Mouse (Mus musculus) WW6 (cell line): ENCODE results near the gene Pon2.
"Not testable (repeated sequence)": the region's sequence is repeated elsewhere in the genome, so short reads cannot be mapped to it uniquely, and the experiment has no call there.

Experiments used
- DNase-seq: peaks from one replicate; pipeline ENCODE4 v3.0.0-alpha.2; 2013; ENCODE audit warnings: low read depth, low spot score

The Pon2 gene

GRCm38 (mm10) chr6:5298092-5298554, at the start of gene Pon2:
Gene Pon2, minus strand, starts transcription at chr6:5298455.
- peak; percentile 42 for DNase-seq

GRCm38 (mm10) chr6:5344255-5344654, 46.0 kb upstream of the Pon2 start:
- no peak for DNase-seq

- not testable (repeated sequence) for DNase-seq
Observed at GRCm38 (mm10) chr6:5339283-5339682, 41.0 kb upstream of the Pon2 start.

GRCm38 (mm10) chr6:5338781-5339180, 40.5 kb upstream of the Pon2 start:
- not testable (repeated sequence) for DNase-seq

- not testable (repeated sequence) for DNase-seq
Observed at GRCm38 (mm10) chr6:5336016-5336415, 37.8 kb upstream of the Pon2 start.

- DNase-seq, result no peak
Observed at GRCm38 (mm10) chr6:5334021-5334420, 35.8 kb upstream of the Pon2 start.

GRCm38 (mm10) chr6:5332560-5333150, 34.4 kb upstream of the Pon2 start:
- no peak for DNase-seq

- DNase-seq, result peak; percentile 5
Observed at GRCm38 (mm10) chr6:5325122-5325521, 26.9 kb upstream of the Pon2 start.

GRCm38 (mm10) chr6:5324101-5324500, 25.8 kb upstream of the Pon2 start:
- DNase-seq, result not testable (repeated sequence)

- DNase-seq, result no peak
Observed at GRCm38 (mm10) chr6:5316630-5317029, 18.4 kb upstream of the Pon2 start.

GRCm38 (mm10) chr6:5315053-5315759, 17.0 kb upstream of the Pon2 start:
- no peak for DNase-seq

GRCm38 (mm10) chr6:5313951-5314590, 15.8 kb upstream of the Pon2 start:
- DNase-seq, result no peak

- no peak for DNase-seq
Observed at GRCm38 (mm10) chr6:5310491-5310890, 12.2 kb upstream of the Pon2 start.

- no peak for DNase-seq
Observed at GRCm38 (mm10) chr6:5309595-5310197, 11.4 kb upstream of the Pon2 start.

GRCm38 (mm10) chr6:5305926-5306325, 7.7 kb upstream of the Pon2 start:
- DNase-seq, result no peak

- DNase-seq, result no peak
Observed at GRCm38 (mm10) chr6:5304956-5305355, 6.7 kb upstream of the Pon2 start.

GRCm38 (mm10) chr6:5300629-5301028, 2.4 kb upstream of the Pon2 start:
- no peak for DNase-seq

GRCm38 (mm10) chr6:5299561-5299960, 1.3 kb upstream of the Pon2 start:
- DNase-seq, result no peak

GRCm38 (mm10) chr6:5297321-5298091, 749 bp downstream of the Pon2 start:
- DNase-seq, result no peak

GRCm38 (mm10) chr6:5296067-5296466, 2.2 kb downstream of the Pon2 start:
- DNase-seq, result no peak

GRCm38 (mm10) chr6:5294659-5295449, 3.4 kb downstream of the Pon2 start:
- no peak for DNase-seq
